Mouse (Mus musculus): ENCODE data around the gene Cped1. TPM values are rescaled to one million over a fixed set of nuclear protein-coding genes. Genes with fewer than 3 reads are reported as not detected.
A peak's percentile ranks its signal among the peaks of the same experiment; 100 is the strongest.

Gene Cped1
- polyA plus RNA-seq, 1 experiment from 2014 or later, result 23.0 TPM

- no peaks in the 10 kb centered on the region for H3K27me3 ChIP-seq (ENCODE audit: insufficient read depth, low read length)
- WGBS, result 35% methylated on average over 10 of the region's 10 CpGs
- no peaks in the 10 kb centered on the region for H3K36me3 ChIP-seq (ENCODE audit: insufficient read depth, low read length)
- no peak overlapping the region; the same call in 1 of the 2 replicates for H3K27ac ChIP-seq
- ATAC-seq (replicated peaks; ENCODE audit: low FRiP score, low read depth) (no peak), DNase-seq (ENCODE audit: low spot score) (no peak)
- no peak for TF ChIP-seq CTCF (IDR thresholded peaks at IDR 0.05; ENCODE audit: low read depth)
- no peaks in the 10 kb centered on the region for H3K9me3 ChIP-seq (replicated peaks; ENCODE audit: low read length)
- no peaks in the 10 kb centered on the region for H3K4me1 ChIP-seq (replicated peaks; ENCODE audit: insufficient read depth, low read length)
- no peak overlapping the region for H3K9ac ChIP-seq (ENCODE audit: low read depth, low read length)
- no peak overlapping the region for H3K4me2 ChIP-seq (ENCODE audit: low read length)
- H3K4me3 ChIP-seq (replicated peaks; ENCODE audit: low read depth, low read length), result no peak overlapping the region
Measured at GRCm38 (mm10) chr6:22019637-22020036, 33.9 kb downstream of the Cped1 start.

DNA sequence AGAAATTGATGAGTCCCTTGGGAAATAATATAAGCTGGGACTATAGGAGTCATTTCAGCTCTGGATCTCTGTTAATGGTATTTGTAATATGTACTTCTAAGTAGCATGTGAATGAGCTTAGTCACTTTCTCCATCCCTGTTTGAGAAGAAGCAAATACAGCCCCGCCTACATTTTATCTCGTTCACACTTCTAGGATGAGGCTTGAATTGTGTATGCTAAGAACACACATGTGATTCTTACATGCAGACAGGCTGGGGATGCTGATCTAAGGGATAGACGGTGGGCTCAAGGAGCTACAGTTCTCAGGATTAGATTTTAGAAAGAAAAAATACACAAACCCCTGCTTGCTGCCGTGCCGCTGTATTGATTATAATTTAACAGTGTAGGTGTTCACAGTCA, 35.0 kb downstream of the Cped1 start:
- no peak overlapping the region for H3K4me3 ChIP-seq (replicated peaks; ENCODE audit: low read depth, low read length)
- WGBS, result 83% methylated on average over 5 of the region's 5 CpGs
- no peak for TF ChIP-seq CTCF (IDR thresholded peaks at IDR 0.05; ENCODE audit: low read depth)
- no peak overlapping the region for H3K9ac ChIP-seq (ENCODE audit: low read depth, low read length)
- H3K36me3 ChIP-seq (ENCODE audit: insufficient read depth, low read length), result no peaks in the 10 kb centered on the region
- no peak overlapping the region for H3K4me2 ChIP-seq (ENCODE audit: low read length)
- no peaks in the 10 kb centered on the region for H3K27me3 ChIP-seq (ENCODE audit: insufficient read depth, low read length)
- DNase-seq (ENCODE audit: low spot score), result no peak
- no peaks in the 10 kb centered on the region for H3K4me1 ChIP-seq (replicated peaks; ENCODE audit: insufficient read depth, low read length)
- no peak overlapping the region for H3K27ac ChIP-seq
- no peak for ATAC-seq (replicated peaks; ENCODE audit: low FRiP score, low read depth)
- H3K9me3 ChIP-seq (replicated peaks; ENCODE audit: low read length), result no peaks in the 10 kb centered on the region

GRCm38 (mm10) chr6:22021315-22021714, 35.6 kb downstream of the Cped1 start:
- ATAC-seq (replicated peaks; ENCODE audit: low FRiP score, low read depth) (no peak), DNase-seq (ENCODE audit: low spot score) (no peak)
- Histone ChIP-seq H3K27me3 (ENCODE audit: insufficient read depth, low read length) (no peaks in the 10 kb centered on the region), H3K4me2 (ENCODE audit: low read length) (no peak overlapping the region), H3K27ac (no peak overlapping the region), H3K4me1 (replicated peaks; ENCODE audit: insufficient read depth, low read length) (no peaks in the 10 kb centered on the region), H3K4me3 (replicated peaks; ENCODE audit: low read depth, low read length) (no peak overlapping the region), H3K9me3 (replicated peaks; ENCODE audit: low read length) (no peaks in the 10 kb centered on the region), H3K9ac (ENCODE audit: low read depth, low read length) (no peak overlapping the region), H3K36me3 (ENCODE audit: insufficient read depth, low read length) (no peaks in the 10 kb centered on the region)
- TF ChIP-seq CTCF (IDR thresholded peaks at IDR 0.05; ENCODE audit: low read depth), result no peak
- WGBS, result 84% methylated on average over 3 of the region's 3 CpGs

GRCm38 (mm10) chr6:22024168-22024567, 38.5 kb downstream of the Cped1 start:
- H3K4me3 ChIP-seq (replicated peaks; ENCODE audit: low read depth, low read length), result no peak overlapping the region
- H3K4me1 ChIP-seq (replicated peaks; ENCODE audit: insufficient read depth, low read length), result no peaks in the 10 kb centered on the region
- H3K9ac ChIP-seq (ENCODE audit: low read depth, low read length), result no peak overlapping the region
- no peaks in the 10 kb centered on the region for H3K27me3 ChIP-seq (ENCODE audit: insufficient read depth, low read length)
- H3K36me3 ChIP-seq (ENCODE audit: insufficient read depth, low read length), result no peaks in the 10 kb centered on the region
- no peaks in the 10 kb centered on the region for H3K9me3 ChIP-seq (replicated peaks; ENCODE audit: low read length)
- ATAC-seq (replicated peaks; ENCODE audit: low FRiP score, low read depth), result no peak
- TF ChIP-seq CTCF (IDR thresholded peaks at IDR 0.05; ENCODE audit: low read depth), result no peak
- DNase-seq (ENCODE audit: low spot score), result no peak
- WGBS, result 91% methylated on average over 2 of the region's 2 CpGs
- H3K4me2 ChIP-seq (ENCODE audit: low read length), result no peak overlapping the region
- H3K27ac ChIP-seq, result no peak overlapping the region

DNA sequence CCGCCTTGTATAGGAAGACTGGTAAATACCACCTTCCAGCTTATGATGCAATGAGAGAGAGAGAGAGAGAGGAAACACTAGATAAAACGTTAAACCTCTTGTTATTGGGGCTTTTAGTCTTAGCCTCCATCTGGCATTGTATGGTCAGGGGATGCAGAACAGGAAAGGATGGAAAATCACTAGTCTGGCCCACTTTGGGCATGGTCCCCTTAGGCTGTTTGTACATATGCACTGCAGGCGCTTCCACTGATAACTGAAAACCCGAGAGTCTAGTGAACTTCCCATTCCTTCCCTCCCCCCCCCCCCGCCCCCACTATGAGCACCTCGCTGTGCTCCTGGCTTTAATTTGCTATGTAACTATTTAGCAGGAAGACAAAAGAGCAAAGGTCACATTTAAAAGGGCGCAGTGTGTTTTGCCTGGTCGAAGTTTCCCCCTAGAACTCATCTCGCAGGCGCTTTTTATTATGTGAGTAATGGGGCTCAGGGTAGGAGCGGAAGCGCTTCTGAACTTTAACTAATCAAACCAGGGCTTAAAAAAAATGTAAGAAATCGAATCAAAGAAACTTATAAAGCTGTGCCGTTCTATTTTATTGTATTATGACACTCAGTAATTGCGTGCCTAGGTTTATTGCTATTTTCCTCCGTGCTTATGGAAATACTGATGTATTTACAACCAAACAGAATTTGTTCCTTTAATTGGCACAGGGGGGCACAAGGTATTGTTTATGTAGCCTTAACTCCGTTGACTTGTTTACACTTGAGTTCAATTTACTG, 40.1 kb downstream of the Cped1 start:
- no peaks in the 10 kb centered on the region for H3K9me3 ChIP-seq (replicated peaks; ENCODE audit: low read length)
- 7% methylated on average over 17 of the region's 17 CpGs for WGBS
- H3K27me3 ChIP-seq (ENCODE audit: insufficient read depth, low read length), result no peaks in the 10 kb centered on the region
- peak overlapping the region; percentile 62 for H3K4me2 ChIP-seq (ENCODE audit: low read length)
- no peaks in the 10 kb centered on the region for H3K36me3 ChIP-seq (ENCODE audit: insufficient read depth, low read length)
- H3K4me3 ChIP-seq (replicated peaks; ENCODE audit: low read depth, low read length), result peak overlapping the region; percentile 16; the same call in 1 of the 2 replicates
- DNase-seq (ENCODE audit: low spot score) (no peak), ATAC-seq (replicated peaks; ENCODE audit: low FRiP score, low read depth) (peak; percentile 52)
- H3K9ac ChIP-seq (ENCODE audit: low read depth, low read length), result 0 out of 2 replicates have a peak overlapping the region, but pooled peaks have one; percentile 35
- H3K27ac ChIP-seq, result peak overlapping the region; percentile 82
- no peak for TF ChIP-seq CTCF (IDR thresholded peaks at IDR 0.05; ENCODE audit: low read depth)
- H3K4me1 ChIP-seq (replicated peaks; ENCODE audit: insufficient read depth, low read length), result no peaks in the 10 kb centered on the region

DNA sequence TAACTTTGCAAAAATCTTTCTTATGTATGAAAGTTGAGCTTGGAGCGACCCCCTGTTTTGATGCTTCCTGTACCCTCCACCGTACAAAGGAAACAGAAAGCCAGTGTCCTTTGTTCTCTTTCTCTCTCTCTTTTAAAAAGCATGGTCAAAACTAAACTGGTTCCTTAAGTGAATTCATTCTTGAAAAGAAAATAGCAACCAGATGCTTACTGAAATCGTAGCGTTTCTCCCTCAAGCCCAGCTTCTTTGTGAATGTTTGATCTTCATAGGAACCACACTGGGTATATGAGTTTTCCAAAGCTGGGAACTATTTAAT, 40.6 kb downstream of the Cped1 start:
- 14% methylated on average over 4 of the region's 4 CpGs for WGBS
- TF ChIP-seq CTCF (IDR thresholded peaks at IDR 0.05; ENCODE audit: low read depth), result no peak
- peak overlapping the region; percentile 16; the same call in 1 of the 2 replicates for H3K4me3 ChIP-seq (replicated peaks; ENCODE audit: low read depth, low read length)
- ATAC-seq (replicated peaks; ENCODE audit: low FRiP score, low read depth), result no peak
- H3K27me3 ChIP-seq (ENCODE audit: insufficient read depth, low read length), result no peaks in the 10 kb centered on the region
- 0 out of 2 replicates have a peak overlapping the region, but pooled peaks have one; percentile 35 for H3K9ac ChIP-seq (ENCODE audit: low read depth, low read length)
- H3K4me2 ChIP-seq (ENCODE audit: low read length), result peak overlapping the region; percentile 62
- H3K27ac ChIP-seq, result peak overlapping the region; percentile 82
- no peaks in the 10 kb centered on the region for H3K9me3 ChIP-seq (replicated peaks; ENCODE audit: low read length)
- no peaks in the 10 kb centered on the region for H3K36me3 ChIP-seq (ENCODE audit: insufficient read depth, low read length)
- no peak for DNase-seq (ENCODE audit: low spot score)
- H3K4me1 ChIP-seq (replicated peaks; ENCODE audit: insufficient read depth, low read length), result no peaks in the 10 kb centered on the region

Data from kidney, postnatal 0 days (tissue).